Mouse (Mus musculus): Measurements from ENCODE around the gene Nlrc3. TPM values are rescaled to one million over a fixed set of nuclear protein-coding genes. Genes with fewer than 3 reads are reported as not detected.
A peak's percentile ranks its signal among the peaks of the same experiment; 100 is the strongest.
"Not testable (repeated sequence)": the region's sequence is repeated elsewhere in the genome, so short reads cannot be mapped to it uniquely, and the experiment has no call there.

Gene Nlrc3
- 0.41 and 0.83 TPM in 2 replicates for polyA plus RNA-seq (2016; fragmentation: Nextera tagmentation; extraction: Ambion mirVana)

- Histone ChIP-seq H3K4me2 (no peak within 1 kb of the TSS), H3K9ac (no peak within 1 kb of the TSS), H3K4me3 (replicated peaks) (no peak within 1 kb of the TSS), H3K4me1 (no peaks in the 10 kb centered on the region), H3K36me3 (replicated peaks) (peaks cover 39% of the 10 kb centered on the region), H3K9me3 (no peaks in the 10 kb centered on the region), H3K27me3 (no peaks in the 10 kb centered on the region), H3K27ac (no peak within 1 kb of the TSS)
- no peak for ATAC-seq (ENCODE audit: low FRiP score)
- 71% methylated on average over 4 of the region's 4 CpGs for WGBS
Measured at GRCm38 (mm10) chr16:3976251-3976671, at the start of gene Nlrc3. TSS of gene Nlrc3 (minus strand) at chr16:3976632.

- 74% methylated on average over 4 of the region's 4 CpGs for WGBS
- ATAC-seq (ENCODE audit: low FRiP score), result no peak
Measured at GRCm38 (mm10) chr16:4022719-4023118, 46.3 kb upstream of the Nlrc3 start.

GRCm38 (mm10) chr16:4021241-4021640 is 44.8 kb upstream of the Nlrc3 start:
- no peak overlapping the region for H3K9ac ChIP-seq
- no peaks in the 10 kb centered on the region for H3K4me1 ChIP-seq
- H3K4me2 ChIP-seq, result no peak overlapping the region
- H3K27me3 ChIP-seq, result no peaks in the 10 kb centered on the region
- H3K36me3 ChIP-seq (replicated peaks), result no peaks in the 10 kb centered on the region
- H3K9me3 ChIP-seq, result no peaks in the 10 kb centered on the region
- 81% methylated on average over 1 of the region's 1 CpGs for WGBS
- no peak overlapping the region for H3K4me3 ChIP-seq (replicated peaks)
- no peak overlapping the region for H3K27ac ChIP-seq
- no peak for ATAC-seq (ENCODE audit: low FRiP score)

More at GRCm38 (mm10) chr16:4022719-4023118, 46.3 kb upstream of the Nlrc3 start:
- no peak overlapping the region for H3K27ac ChIP-seq
- no peak overlapping the region for H3K9ac ChIP-seq
- H3K9me3 ChIP-seq, result no peaks in the 10 kb centered on the region
- no peaks in the 10 kb centered on the region for H3K4me1 ChIP-seq
- H3K27me3 ChIP-seq, result no peaks in the 10 kb centered on the region
- no peak overlapping the region for H3K4me3 ChIP-seq (replicated peaks)
- H3K4me2 ChIP-seq, result no peak overlapping the region
- no peaks in the 10 kb centered on the region for H3K36me3 ChIP-seq (replicated peaks)

- H3K9ac ChIP-seq; H3K9me3 ChIP-seq; H3K36me3 ChIP-seq (replicated peaks); H3K27ac ChIP-seq; H3K4me1 ChIP-seq; H3K4me3 ChIP-seq (replicated peaks); ATAC-seq (ENCODE audit: low FRiP score); H3K4me2 ChIP-seq; H3K27me3 ChIP-seq: not testable (repeated sequence)
- 84% methylated on average over 6 of the region's 6 CpGs for WGBS
Measured at GRCm38 (mm10) chr16:4017466-4017865, 41.0 kb upstream of the Nlrc3 start.

GRCm38 (mm10) chr16:4016786-4017185 is 40.4 kb upstream of the Nlrc3 start:
- H3K9ac ChIP-seq; H3K4me2 ChIP-seq; H3K9me3 ChIP-seq; H3K4me1 ChIP-seq; H3K27ac ChIP-seq; H3K36me3 ChIP-seq (replicated peaks); H3K4me3 ChIP-seq (replicated peaks); ATAC-seq (ENCODE audit: low FRiP score); H3K27me3 ChIP-seq: not testable (repeated sequence)
- 82% methylated on average over 17 of the region's 17 CpGs for WGBS

GRCm38 (mm10) chr16:4014040-4014668 is 37.7 kb upstream of the Nlrc3 start:
- no peaks in the 10 kb centered on the region for H3K36me3 ChIP-seq (replicated peaks)
- no peak overlapping the region for H3K27ac ChIP-seq
- no peak overlapping the region for H3K4me2 ChIP-seq
- 85% methylated on average over 5 of the region's 5 CpGs for WGBS
- no peaks in the 10 kb centered on the region for H3K4me1 ChIP-seq
- H3K9me3 ChIP-seq, result 0 out of 2 replicates have a peak, but pooled peaks cover 4% of the 10 kb centered on the region
- no peak overlapping the region for H3K9ac ChIP-seq
- H3K4me3 ChIP-seq (replicated peaks), result no peak overlapping the region
- no peaks in the 10 kb centered on the region for H3K27me3 ChIP-seq
- ATAC-seq (ENCODE audit: low FRiP score), result no peak

- Histone ChIP-seq H3K4me2 (no peak overlapping the region), H3K9ac (no peak overlapping the region), H3K27ac (no peak overlapping the region), H3K4me3 (replicated peaks) (no peak overlapping the region), H3K36me3 (replicated peaks) (no peaks in the 10 kb centered on the region), H3K4me1 (no peaks in the 10 kb centered on the region), H3K27me3 (no peaks in the 10 kb centered on the region), H3K9me3 (0 out of 2 replicates have a peak, but pooled peaks cover 4% of the 10 kb centered on the region)
- ATAC-seq (ENCODE audit: low FRiP score), result no peak
- 76% methylated on average over 4 of the region's 4 CpGs for WGBS
Measured at GRCm38 (mm10) chr16:4012882-4013570, 36.6 kb upstream of the Nlrc3 start.

GRCm38 (mm10) chr16:4003489-4004398 is 27.3 kb upstream of the Nlrc3 start, which contains the start of gene Slx4:
TSS of gene Slx4 (minus strand) at chr16:4003770.
- WGBS, result under 1% methylated on average over 58 of the region's 58 CpGs
- Histone ChIP-seq H3K36me3 (replicated peaks) (peaks cover 25% of the 10 kb centered on the region), H3K9ac (peak within 1 kb of the TSS; percentile 92), H3K4me3 (replicated peaks) (peak within 1 kb of the TSS; percentile 81), H3K4me2 (peak within 1 kb of the TSS; percentile 75), H3K4me1 (peaks cover 14% of the 10 kb centered on the region), H3K27ac (peak within 1 kb of the TSS; percentile 86), H3K9me3 (no peaks in the 10 kb centered on the region), H3K27me3 (no peaks in the 10 kb centered on the region)
- peak; percentile 97 for ATAC-seq (ENCODE audit: low FRiP score)

- H3K27me3 ChIP-seq, result no peaks in the 10 kb centered on the region
- H3K4me1 ChIP-seq, result no peaks in the 10 kb centered on the region
- H3K4me2 ChIP-seq, result no peak overlapping the region
- H3K36me3 ChIP-seq (replicated peaks), result peaks cover 96% of the 10 kb centered on the region
- 95% methylated on average over 4 of the region's 4 CpGs for WGBS
- H3K9me3 ChIP-seq, result no peaks in the 10 kb centered on the region
- no peak for ATAC-seq (ENCODE audit: low FRiP score)
- H3K27ac ChIP-seq, result no peak overlapping the region
- no peak overlapping the region for H3K9ac ChIP-seq
- no peak overlapping the region for H3K4me3 ChIP-seq (replicated peaks)
Measured at GRCm38 (mm10) chr16:3988410-3988809, 12.0 kb upstream of the Nlrc3 start.

GRCm38 (mm10) chr16:3983146-3983700 is 6.8 kb upstream of the Nlrc3 start:
- Histone ChIP-seq H3K9me3 (no peaks in the 10 kb centered on the region), H3K27me3 (no peaks in the 10 kb centered on the region), H3K4me3 (replicated peaks) (no peak overlapping the region), H3K9ac (no peak overlapping the region), H3K4me1 (no peaks in the 10 kb centered on the region), H3K4me2 (no peak overlapping the region), H3K36me3 (replicated peaks) (peaks cover 99% of the 10 kb centered on the region), H3K27ac (no peak overlapping the region)
- ATAC-seq (ENCODE audit: low FRiP score), result no peak
- 56% methylated on average over 7 of the region's 7 CpGs for WGBS

GRCm38 (mm10) chr16:3982173-3982572 is 5.7 kb upstream of the Nlrc3 start:
- Histone ChIP-seq H3K4me2 (no peak overlapping the region), H3K4me1 (no peaks in the 10 kb centered on the region), H3K9me3 (no peaks in the 10 kb centered on the region), H3K27ac (no peak overlapping the region), H3K4me3 (replicated peaks) (no peak overlapping the region), H3K27me3 (no peaks in the 10 kb centered on the region), H3K36me3 (replicated peaks) (peaks cover 97% of the 10 kb centered on the region), H3K9ac (no peak overlapping the region)
- no peak for ATAC-seq (ENCODE audit: low FRiP score)
- WGBS, result 96% methylated on average over 4 of the region's 4 CpGs

- ATAC-seq (ENCODE audit: low FRiP score), result no peak
- Histone ChIP-seq H3K4me1 (no peaks in the 10 kb centered on the region), H3K9me3 (no peaks in the 10 kb centered on the region), H3K9ac (no peak overlapping the region), H3K27ac (no peak overlapping the region), H3K4me3 (replicated peaks) (no peak overlapping the region), H3K4me2 (no peak overlapping the region), H3K36me3 (replicated peaks) (peaks cover 43% of the 10 kb centered on the region), H3K27me3 (no peaks in the 10 kb centered on the region)
- WGBS, result 65% methylated on average over 3 of the region's 3 CpGs
Measured at GRCm38 (mm10) chr16:3976712-3977111, 280 bp upstream of the Nlrc3 start.

Measured in forebrain, embryonic 12.5 days (tissue).